Mouse (Mus musculus): ENCODE measurements at regions not wholly inside any gene's neighbourhood (a gene's known extent, or its start where the extent isn't known, plus 50 kb on each side); places are given as distances from the start of the nearest gene placed in this dataset.

GRCm38 (mm10) chr16:65672116-65672515 is 109.6 kb upstream of the Chmp2b start:
- TF ChIP-seq GATA1 (IDR thresholded peaks at IDR 0.05; ENCODE audit: borderline replicate concordance, low read length) (no peak), FLI1 (IDR thresholded peaks at IDR 0.05; ENCODE audit: low read length) (no peak)

Data from megakaryocyte, embryonic 14.5 days (primary cell).